Mouse (Mus musculus): ENCODE results near the gene Slc4a1. TPM values are rescaled to one million over a fixed set of nuclear protein-coding genes. Genes with fewer than 3 reads are reported as not detected.

Slc4a1 gene
- total and polyA plus RNA-seq, 2 experiments: 0.10 to 0.65 TPM

GRCm38 (mm10) chr11:102342742-102343141, 23.3 kb downstream of the Slc4a1 start:
- Histone ChIP-seq H3K79me2 (ENCODE audit: control insufficient read depth, insufficient read depth, low read length) (no peaks in the 10 kb centered on the region), H3K27me3 (ENCODE audit: control insufficient read depth, insufficient read depth, low read length) (no peaks in the 10 kb centered on the region), H3K4me1 (ENCODE audit: control insufficient read depth, insufficient read depth, low read length) (no peaks in the 10 kb centered on the region), H3K4me3 (ENCODE audit: insufficient read depth, low read depth, low read length) (no peak overlapping the region), H3K9ac (ENCODE audit: low read depth, low read length) (no peak overlapping the region), H3K36me3 (ENCODE audit: control insufficient read depth, insufficient read depth, low read length) (no peaks in the 10 kb centered on the region), H3K27ac (replicated peaks; ENCODE audit: insufficient read depth, low read depth, low read length) (no peak overlapping the region)
- DNase-seq (ENCODE audit: extremely low read depth, low read depth, low spot score): no peak
- TF ChIP-seq POLR2A (IDR thresholded peaks at IDR 0.05; ENCODE audit: extremely low read depth, insufficient read depth, low read length): no peak
- WGBS: 88% methylated on average over 12 of the region's 12 CpGs

DNA sequence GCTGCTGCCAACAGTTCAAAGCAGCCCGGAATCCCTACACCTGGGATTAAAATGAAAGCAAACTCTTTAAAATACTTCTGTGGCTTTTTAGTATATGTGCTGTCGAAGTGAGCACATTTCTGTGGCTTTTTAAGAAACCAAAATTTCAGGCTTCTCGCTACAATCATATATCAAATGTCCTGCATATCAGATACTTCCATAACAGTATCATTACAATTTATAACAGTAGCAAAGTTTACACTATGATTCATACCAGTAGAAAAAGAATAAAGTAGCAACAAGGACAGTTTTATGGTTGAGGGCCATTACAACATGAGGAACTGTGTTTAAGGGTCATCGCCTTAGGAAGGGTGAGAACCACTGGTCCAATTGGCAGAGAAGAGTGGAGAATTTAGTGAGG, 24.9 kb downstream of the Slc4a1 start:
- TF ChIP-seq CTCF (IDR thresholded peaks at IDR 0.05; ENCODE audit: low read depth, low read length) (no peak), POLR2A (IDR thresholded peaks at IDR 0.05; ENCODE audit: extremely low read depth, insufficient read depth, low read length) (no peak)
- Histone ChIP-seq H3K4me3 (ENCODE audit: insufficient read depth, low read depth, low read length) (no peak overlapping the region), H3K27ac (replicated peaks; ENCODE audit: insufficient read depth, low read depth, low read length) (no peak overlapping the region), H3K27me3 (ENCODE audit: control insufficient read depth, insufficient read depth, low read length) (no peaks in the 10 kb centered on the region), H3K4me1 (ENCODE audit: control insufficient read depth, insufficient read depth, low read length) (no peaks in the 10 kb centered on the region), H3K36me3 (ENCODE audit: control insufficient read depth, insufficient read depth, low read length) (no peaks in the 10 kb centered on the region), H3K79me2 (ENCODE audit: control insufficient read depth, insufficient read depth, low read length) (no peaks in the 10 kb centered on the region), H3K9ac (ENCODE audit: low read depth, low read length) (no peak overlapping the region)
- DNase-seq (ENCODE audit: extremely low read depth, low read depth, low spot score): no peak
- 95% methylated on average over 4 of the region's 4 CpGs for whole genome bisulfite sequencing

DNA sequence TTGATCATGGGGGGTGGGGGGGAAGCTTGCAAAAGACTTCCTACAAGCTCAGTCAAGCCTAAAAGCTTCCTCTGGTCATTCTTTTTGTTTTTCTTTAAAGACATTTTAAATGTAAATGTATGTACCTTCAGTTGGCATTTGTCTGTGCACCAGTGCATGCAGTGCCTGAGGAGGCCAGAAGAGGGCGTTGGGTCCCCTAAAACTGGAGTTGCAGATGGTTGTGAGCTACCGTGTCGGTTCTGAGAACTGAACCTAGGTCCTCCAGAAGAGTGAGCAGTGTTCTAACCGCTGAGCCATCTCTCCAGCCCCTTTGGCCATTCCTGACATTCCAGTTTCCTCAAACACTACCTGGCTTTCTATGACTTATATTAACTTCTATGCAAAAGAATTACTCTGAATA, 26.4 kb downstream of the Slc4a1 start:
- Histone ChIP-seq H3K36me3 (ENCODE audit: control insufficient read depth, insufficient read depth, low read length) (no peaks in the 10 kb centered on the region), H3K4me1 (ENCODE audit: control insufficient read depth, insufficient read depth, low read length) (no peaks in the 10 kb centered on the region), H3K27ac (replicated peaks; ENCODE audit: insufficient read depth, low read depth, low read length) (no peak overlapping the region), H3K27me3 (ENCODE audit: control insufficient read depth, insufficient read depth, low read length) (no peaks in the 10 kb centered on the region), H3K9ac (ENCODE audit: low read depth, low read length) (no peak overlapping the region), H3K79me2 (ENCODE audit: control insufficient read depth, insufficient read depth, low read length) (no peaks in the 10 kb centered on the region), H3K4me3 (ENCODE audit: insufficient read depth, low read depth, low read length) (no peak overlapping the region)
- TF ChIP-seq POLR2A (IDR thresholded peaks at IDR 0.05; ENCODE audit: extremely low read depth, insufficient read depth, low read length): no peak
- TF ChIP-seq CTCF (IDR thresholded peaks at IDR 0.05; ENCODE audit: low read depth, low read length): peak; percentile 49
- no peak for DNase-seq (ENCODE audit: extremely low read depth, low read depth, low spot score)
- WGBS: 67% methylated on average over 4 of the region's 4 CpGs

GRCm38 (mm10) chr11:102339195-102339594, 26.8 kb downstream of the Slc4a1 start:
- no peak overlapping the region for H3K4me3 ChIP-seq (ENCODE audit: insufficient read depth, low read depth, low read length)
- no peaks in the 10 kb centered on the region for H3K79me2 ChIP-seq (ENCODE audit: control insufficient read depth, insufficient read depth, low read length)
- TF ChIP-seq POLR2A (IDR thresholded peaks at IDR 0.05; ENCODE audit: extremely low read depth, insufficient read depth, low read length): no peak
- no peak for TF ChIP-seq CTCF (IDR thresholded peaks at IDR 0.05; ENCODE audit: low read depth, low read length)
- no peaks in the 10 kb centered on the region for H3K36me3 ChIP-seq (ENCODE audit: control insufficient read depth, insufficient read depth, low read length)
- no peak overlapping the region for H3K9ac ChIP-seq (ENCODE audit: low read depth, low read length)
- 78% methylated on average over 11 of the region's 11 CpGs for WGBS
- no peak for DNase-seq (ENCODE audit: extremely low read depth, low read depth, low spot score)
- no peaks in the 10 kb centered on the region for H3K27me3 ChIP-seq (ENCODE audit: control insufficient read depth, insufficient read depth, low read length)
- no peaks in the 10 kb centered on the region for H3K4me1 ChIP-seq (ENCODE audit: control insufficient read depth, insufficient read depth, low read length)
- H3K27ac ChIP-seq (replicated peaks; ENCODE audit: insufficient read depth, low read depth, low read length): no peak overlapping the region

DNA sequence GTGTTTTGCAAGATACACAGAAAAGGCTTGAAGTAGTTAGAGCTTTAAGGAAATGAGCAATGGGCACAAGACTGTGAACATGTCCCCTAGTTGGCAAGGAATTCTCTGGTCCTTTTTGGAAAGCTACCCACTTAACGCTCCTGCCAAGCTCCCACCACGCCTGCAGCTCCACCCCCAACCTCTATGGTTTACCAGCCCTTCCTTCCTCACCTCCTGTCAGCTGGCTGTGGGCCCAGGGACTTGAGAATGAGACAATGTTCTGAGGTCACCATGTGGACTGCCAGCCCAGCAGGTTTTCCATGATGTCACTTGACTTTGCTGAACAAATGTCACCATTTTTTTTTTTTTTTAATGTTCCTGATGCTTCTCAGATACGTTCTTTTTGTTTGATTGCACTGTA, 27.4 kb downstream of the Slc4a1 start:
- no peak for TF ChIP-seq POLR2A (IDR thresholded peaks at IDR 0.05; ENCODE audit: extremely low read depth, insufficient read depth, low read length)
- TF ChIP-seq CTCF (IDR thresholded peaks at IDR 0.05; ENCODE audit: low read depth, low read length): no peak
- DNase-seq (ENCODE audit: extremely low read depth, low read depth, low spot score): peak; percentile 53
- no peak overlapping the region for H3K27ac ChIP-seq (replicated peaks; ENCODE audit: insufficient read depth, low read depth, low read length)
- H3K9ac ChIP-seq (ENCODE audit: low read depth, low read length): no peak overlapping the region
- H3K4me1 ChIP-seq (ENCODE audit: control insufficient read depth, insufficient read depth, low read length): no peaks in the 10 kb centered on the region
- no peaks in the 10 kb centered on the region for H3K27me3 ChIP-seq (ENCODE audit: control insufficient read depth, insufficient read depth, low read length)
- H3K36me3 ChIP-seq (ENCODE audit: control insufficient read depth, insufficient read depth, low read length): no peaks in the 10 kb centered on the region
- no peak overlapping the region for H3K4me3 ChIP-seq (ENCODE audit: insufficient read depth, low read depth, low read length)
- 36% methylated on average over 3 of the region's 3 CpGs for WGBS
- H3K79me2 ChIP-seq (ENCODE audit: control insufficient read depth, insufficient read depth, low read length): no peaks in the 10 kb centered on the region

DNA sequence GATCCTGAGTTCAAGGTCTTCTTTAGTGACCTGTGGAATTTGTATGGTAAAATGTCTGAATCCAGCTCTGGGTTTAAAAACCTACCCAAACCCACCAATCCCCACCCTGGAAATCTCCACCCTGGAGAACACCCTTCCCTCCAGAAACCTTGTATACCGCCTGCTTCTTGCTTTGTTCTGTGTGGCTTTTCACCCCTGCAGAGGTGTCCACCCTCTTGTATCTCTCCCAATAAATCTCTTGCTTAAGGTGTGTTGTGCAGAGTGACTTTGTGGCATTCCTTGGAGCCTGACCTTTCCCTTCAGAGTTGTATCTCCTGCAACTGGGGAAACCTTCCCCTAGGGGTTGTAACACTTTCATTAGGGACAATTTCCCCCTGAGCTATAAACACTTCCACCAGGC, 28.1 kb downstream of the Slc4a1 start:
- WGBS: 100% methylated on average over 1 of the region's 1 CpGs
- TF ChIP-seq POLR2A (IDR thresholded peaks at IDR 0.05; ENCODE audit: extremely low read depth, insufficient read depth, low read length): no peak
- no peak for TF ChIP-seq CTCF (IDR thresholded peaks at IDR 0.05; ENCODE audit: low read depth, low read length)

More for the DNA sequence above, 28.1 kb downstream of the Slc4a1 start:
- no peaks in the 10 kb centered on the region for H3K79me2 ChIP-seq (ENCODE audit: control insufficient read depth, insufficient read depth, low read length)
- no peak for DNase-seq (ENCODE audit: extremely low read depth, low read depth, low spot score)
- no peaks in the 10 kb centered on the region for H3K27me3 ChIP-seq (ENCODE audit: control insufficient read depth, insufficient read depth, low read length)
- H3K4me3 ChIP-seq (ENCODE audit: insufficient read depth, low read depth, low read length): no peak overlapping the region
- H3K4me1 ChIP-seq (ENCODE audit: control insufficient read depth, insufficient read depth, low read length): no peaks in the 10 kb centered on the region
- H3K36me3 ChIP-seq (ENCODE audit: control insufficient read depth, insufficient read depth, low read length): no peaks in the 10 kb centered on the region
- H3K9ac ChIP-seq (ENCODE audit: low read depth, low read length): no peak overlapping the region
- no peak overlapping the region for H3K27ac ChIP-seq (replicated peaks; ENCODE audit: insufficient read depth, low read depth, low read length)

All from liver, adult 2 months (tissue).